Mouse (Mus musculus): ENCODE measurements around the gene Echs1.

Echs1 gene

GRCm38 (mm10) chr7:140060936-140061831 lies 55.1 kb downstream of the Echs1 start:
- no peak for DNase-seq (ENCODE audit: low spot score)

GRCm38 (mm10) chr7:140059601-140060000 lies 56.7 kb downstream of the Echs1 start:
- no peak for DNase-seq (ENCODE audit: low spot score)

DNA sequence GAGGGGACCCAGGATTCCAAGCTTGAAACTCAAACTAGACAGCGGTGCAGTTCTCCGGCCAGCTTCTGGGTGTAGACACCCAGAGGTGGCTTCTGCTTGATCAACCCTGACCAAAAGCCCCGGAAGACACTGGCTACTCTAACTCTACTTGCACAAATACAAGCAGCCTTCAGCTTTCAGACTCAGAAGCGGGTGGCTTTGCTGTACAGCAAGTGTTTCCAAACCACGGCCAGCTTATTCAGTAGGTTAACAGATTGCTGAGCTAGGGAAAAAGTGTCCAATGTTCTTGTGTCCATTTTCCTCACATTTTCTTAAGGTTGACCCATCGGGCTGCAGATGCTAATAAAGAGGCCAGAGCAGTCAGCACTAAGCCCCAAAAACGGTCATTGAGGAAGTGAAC lies 57.7 kb downstream of the Echs1 start:
- DNase-seq (ENCODE audit: low spot score): no peak

GRCm38 (mm10) chr7:140057413-140058407 lies 58.6 kb downstream of the Echs1 start:
- DNase-seq (ENCODE audit: low spot score): no peak
